Mouse (Mus musculus): ENCODE measurements around the gene Afap1l2. TPM values are rescaled to one million over a fixed set of nuclear protein-coding genes. Genes with fewer than 3 reads are reported as not detected.

Afap1l2 gene
- polyA plus RNA-seq, 1 experiment from 2014 or later: 24.6 TPM

GRCm38 (mm10) chr19:56920232-56920631 is 87.8 kb downstream of the Afap1l2 start:
- Histone ChIP-seq H3K27me3 (ENCODE audit: control insufficient read depth, insufficient read depth, low read length) (no peaks in the 10 kb centered on the region), H3K4me1 (ENCODE audit: control insufficient read depth, insufficient read depth, low read length) (0 out of 2 replicates have a peak, but pooled peaks cover 4% of the 10 kb centered on the region), H3K9ac (replicated peaks; ENCODE audit: low read depth, low read length) (no peak overlapping the region), H3K36me3 (ENCODE audit: control insufficient read depth, insufficient read depth, low read length) (peaks cover 3% of the 10 kb centered on the region; the same call in 1 of the 2 replicates), H3K4me2 (replicated peaks; ENCODE audit: low read depth, low read length) (no peak overlapping the region), H3K9me3 (ENCODE audit: control insufficient read depth, low read depth, low read length) (no peaks in the 10 kb centered on the region), H3K4me3 (ENCODE audit: low read depth, low read length) (no peak overlapping the region), H3K27ac (ENCODE audit: low read length) (no peak overlapping the region)
- WGBS: 85% methylated on average over 13 of the region's 13 CpGs
- ATAC-seq (ENCODE audit: insufficient number of reproducible peaks, insufficient read depth, low FRiP score, low read depth): no peak

- 15% methylated on average over 7 of the region's 7 CpGs for WGBS
- H3K4me3 ChIP-seq (ENCODE audit: low read depth, low read length): no peak overlapping the region
- no peaks in the 10 kb centered on the region for H3K9me3 ChIP-seq (ENCODE audit: control insufficient read depth, low read depth, low read length)
- no peak overlapping the region for H3K9ac ChIP-seq (replicated peaks; ENCODE audit: low read depth, low read length)
- no peak overlapping the region for H3K4me2 ChIP-seq (replicated peaks; ENCODE audit: low read depth, low read length)
- ATAC-seq (ENCODE audit: insufficient number of reproducible peaks, insufficient read depth, low FRiP score, low read depth): peak; percentile 50; the same call in 1 of the 2 replicates
- 0 out of 2 replicates have a peak, but pooled peaks cover 4% of the 10 kb centered on the region for H3K4me1 ChIP-seq (ENCODE audit: control insufficient read depth, insufficient read depth, low read length)
- H3K27me3 ChIP-seq (ENCODE audit: control insufficient read depth, insufficient read depth, low read length): no peaks in the 10 kb centered on the region
- no peak overlapping the region for H3K27ac ChIP-seq (ENCODE audit: low read length)
- peaks cover 4% of the 10 kb centered on the region for H3K36me3 ChIP-seq (ENCODE audit: control insufficient read depth, insufficient read depth, low read length)
These were observed 88.4 kb downstream of the Afap1l2 start for GRCm38 (mm10) chr19:56919628-56920027.

- Histone ChIP-seq H3K36me3 (ENCODE audit: control insufficient read depth, insufficient read depth, low read length) (peaks cover 12% of the 10 kb centered on the region), H3K27ac (ENCODE audit: low read length) (peak overlapping the region; percentile 52; the same call in 1 of the 2 replicates), H3K4me1 (ENCODE audit: control insufficient read depth, insufficient read depth, low read length) (0 out of 2 replicates have a peak, but pooled peaks cover 4% of the 10 kb centered on the region), H3K4me2 (replicated peaks; ENCODE audit: low read depth, low read length) (no peak overlapping the region), H3K4me3 (ENCODE audit: low read depth, low read length) (no peak overlapping the region), H3K9me3 (ENCODE audit: control insufficient read depth, low read depth, low read length) (no peaks in the 10 kb centered on the region), H3K9ac (replicated peaks; ENCODE audit: low read depth, low read length) (no peak overlapping the region), H3K27me3 (ENCODE audit: control insufficient read depth, insufficient read depth, low read length) (no peaks in the 10 kb centered on the region)
- ATAC-seq (ENCODE audit: insufficient number of reproducible peaks, insufficient read depth, low FRiP score, low read depth): peak; percentile 67
- WGBS: 43% methylated on average over 6 of the region's 6 CpGs
These were observed 92.9 kb downstream of the Afap1l2 start for GRCm38 (mm10) chr19:56915084-56915483.

GRCm38 (mm10) chr19:56914658-56915057 is 93.4 kb downstream of the Afap1l2 start:
- Histone ChIP-seq H3K4me2 (replicated peaks; ENCODE audit: low read depth, low read length) (no peak overlapping the region), H3K4me3 (ENCODE audit: low read depth, low read length) (no peak overlapping the region), H3K36me3 (ENCODE audit: control insufficient read depth, insufficient read depth, low read length) (peaks cover 12% of the 10 kb centered on the region), H3K27me3 (ENCODE audit: control insufficient read depth, insufficient read depth, low read length) (no peaks in the 10 kb centered on the region), H3K4me1 (ENCODE audit: control insufficient read depth, insufficient read depth, low read length) (0 out of 2 replicates have a peak, but pooled peaks cover 4% of the 10 kb centered on the region), H3K9ac (replicated peaks; ENCODE audit: low read depth, low read length) (no peak overlapping the region), H3K9me3 (ENCODE audit: control insufficient read depth, low read depth, low read length) (no peaks in the 10 kb centered on the region), H3K27ac (ENCODE audit: low read length) (peak overlapping the region; percentile 21; the same call in 1 of the 2 replicates)
- ATAC-seq (ENCODE audit: insufficient number of reproducible peaks, insufficient read depth, low FRiP score, low read depth): no peak
- 95% methylated on average over 3 of the region's 3 CpGs for WGBS

GRCm38 (mm10) chr19:56913761-56914160 is 94.3 kb downstream of the Afap1l2 start:
- ATAC-seq (ENCODE audit: insufficient number of reproducible peaks, insufficient read depth, low FRiP score, low read depth): no peak
- Histone ChIP-seq H3K9me3 (ENCODE audit: control insufficient read depth, low read depth, low read length) (no peaks in the 10 kb centered on the region), H3K36me3 (ENCODE audit: control insufficient read depth, insufficient read depth, low read length) (peaks cover 12% of the 10 kb centered on the region)

GRCm38 (mm10) chr19:56910561-56910960 is 97.5 kb downstream of the Afap1l2 start:
- Histone ChIP-seq H3K27me3 (ENCODE audit: control insufficient read depth, insufficient read depth, low read length) (no peaks in the 10 kb centered on the region), H3K9ac (replicated peaks; ENCODE audit: low read depth, low read length) (no peak overlapping the region), H3K27ac (ENCODE audit: low read length) (no peak overlapping the region), H3K9me3 (ENCODE audit: control insufficient read depth, low read depth, low read length) (no peaks in the 10 kb centered on the region), H3K4me2 (replicated peaks; ENCODE audit: low read depth, low read length) (no peak overlapping the region), H3K36me3 (ENCODE audit: control insufficient read depth, insufficient read depth, low read length) (peaks cover 12% of the 10 kb centered on the region), H3K4me1 (ENCODE audit: control insufficient read depth, insufficient read depth, low read length) (peaks cover 8% of the 10 kb centered on the region; the same call in 1 of the 2 replicates), H3K4me3 (ENCODE audit: low read depth, low read length) (no peak overlapping the region)
- 64% methylated on average over 11 of the region's 11 CpGs for WGBS
- no peak for ATAC-seq (ENCODE audit: insufficient number of reproducible peaks, insufficient read depth, low FRiP score, low read depth)

More at GRCm38 (mm10) chr19:56913761-56914160, 94.3 kb downstream of the Afap1l2 start:
- no peak overlapping the region for H3K4me3 ChIP-seq (ENCODE audit: low read depth, low read length)
- H3K9ac ChIP-seq (replicated peaks; ENCODE audit: low read depth, low read length): no peak overlapping the region
- no peak overlapping the region for H3K4me2 ChIP-seq (replicated peaks; ENCODE audit: low read depth, low read length)
- WGBS: 73% methylated on average over 4 of the region's 4 CpGs
- H3K27me3 ChIP-seq (ENCODE audit: control insufficient read depth, insufficient read depth, low read length): no peaks in the 10 kb centered on the region
- no peak overlapping the region for H3K27ac ChIP-seq (ENCODE audit: low read length)
- H3K4me1 ChIP-seq (ENCODE audit: control insufficient read depth, insufficient read depth, low read length): 0 out of 2 replicates have a peak, but pooled peaks cover 4% of the 10 kb centered on the region

GRCm38 (mm10) chr19:56908472-56909270 is 99.4 kb downstream of the Afap1l2 start:
- H3K9ac ChIP-seq (replicated peaks; ENCODE audit: low read depth, low read length): no peak overlapping the region
- peaks cover 5% of the 10 kb centered on the region; the same call in 1 of the 2 replicates for H3K4me1 ChIP-seq (ENCODE audit: control insufficient read depth, insufficient read depth, low read length)
- ATAC-seq (ENCODE audit: insufficient number of reproducible peaks, insufficient read depth, low FRiP score, low read depth): peak; percentile 53; the same call in 1 of the 2 replicates
- no peak overlapping the region for H3K27ac ChIP-seq (ENCODE audit: low read length)
- H3K4me2 ChIP-seq (replicated peaks; ENCODE audit: low read depth, low read length): no peak overlapping the region
- no peak overlapping the region for H3K4me3 ChIP-seq (ENCODE audit: low read depth, low read length)
- H3K9me3 ChIP-seq (ENCODE audit: control insufficient read depth, low read depth, low read length): no peaks in the 10 kb centered on the region
- no peaks in the 10 kb centered on the region for H3K27me3 ChIP-seq (ENCODE audit: control insufficient read depth, insufficient read depth, low read length)
- WGBS: 72% methylated on average over 17 of the region's 17 CpGs
- peaks cover under 1% of the 10 kb centered on the region; the same call in 1 of the 2 replicates for H3K36me3 ChIP-seq (ENCODE audit: control insufficient read depth, insufficient read depth, low read length)

- 32% methylated on average over 3 of the region's 3 CpGs for WGBS
- H3K36me3 ChIP-seq (ENCODE audit: control insufficient read depth, insufficient read depth, low read length): no peaks in the 10 kb centered on the region
- no peak for ATAC-seq (ENCODE audit: insufficient number of reproducible peaks, insufficient read depth, low FRiP score, low read depth)
- no peak overlapping the region for H3K27ac ChIP-seq (ENCODE audit: low read length)
- H3K27me3 ChIP-seq (ENCODE audit: control insufficient read depth, insufficient read depth, low read length): no peaks in the 10 kb centered on the region
- peaks cover 5% of the 10 kb centered on the region; the same call in 1 of the 2 replicates for H3K4me1 ChIP-seq (ENCODE audit: control insufficient read depth, insufficient read depth, low read length)
- no peak overlapping the region for H3K4me3 ChIP-seq (ENCODE audit: low read depth, low read length)
- no peak overlapping the region for H3K4me2 ChIP-seq (replicated peaks; ENCODE audit: low read depth, low read length)
- no peak overlapping the region for H3K9ac ChIP-seq (replicated peaks; ENCODE audit: low read depth, low read length)
- H3K9me3 ChIP-seq (ENCODE audit: control insufficient read depth, low read depth, low read length): no peaks in the 10 kb centered on the region
These were observed 100.2 kb downstream of the Afap1l2 start for GRCm38 (mm10) chr19:56907850-56908249.

Measured in stomach, embryonic 14.5 days (tissue).